Mouse (Mus musculus) lung, postnatal 36 days (tissue): ENCODE measurements around the gene Fgfr2.

Experiments
- DNase-seq: peaks from one replicate; pipeline ENCODE4 v3.0.0; 2022; ENCODE audit warnings: mixed read lengths

Fgfr2 gene

DNA sequence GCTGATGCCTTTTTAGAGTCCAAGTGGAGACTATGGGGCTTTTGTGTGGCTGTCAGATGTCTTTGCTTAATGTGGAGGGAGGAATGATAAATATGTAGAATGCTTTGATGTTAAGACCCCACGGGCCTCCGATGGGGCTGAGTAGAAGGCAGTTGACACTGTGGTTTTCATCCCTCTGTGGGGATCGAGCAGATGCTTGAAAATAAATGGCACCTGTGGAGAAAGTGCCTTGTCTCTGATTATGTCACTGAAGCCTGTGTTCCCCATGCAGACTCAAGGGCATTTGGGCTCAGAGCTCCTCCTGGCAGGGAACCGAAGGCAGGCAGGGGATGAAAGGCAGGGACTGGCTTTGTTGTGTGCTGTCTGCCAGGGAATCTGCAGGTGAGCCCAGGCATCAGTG is 1272.6 kb downstream of the Fgfr2 start:
- no peak for DNase-seq

DNA sequence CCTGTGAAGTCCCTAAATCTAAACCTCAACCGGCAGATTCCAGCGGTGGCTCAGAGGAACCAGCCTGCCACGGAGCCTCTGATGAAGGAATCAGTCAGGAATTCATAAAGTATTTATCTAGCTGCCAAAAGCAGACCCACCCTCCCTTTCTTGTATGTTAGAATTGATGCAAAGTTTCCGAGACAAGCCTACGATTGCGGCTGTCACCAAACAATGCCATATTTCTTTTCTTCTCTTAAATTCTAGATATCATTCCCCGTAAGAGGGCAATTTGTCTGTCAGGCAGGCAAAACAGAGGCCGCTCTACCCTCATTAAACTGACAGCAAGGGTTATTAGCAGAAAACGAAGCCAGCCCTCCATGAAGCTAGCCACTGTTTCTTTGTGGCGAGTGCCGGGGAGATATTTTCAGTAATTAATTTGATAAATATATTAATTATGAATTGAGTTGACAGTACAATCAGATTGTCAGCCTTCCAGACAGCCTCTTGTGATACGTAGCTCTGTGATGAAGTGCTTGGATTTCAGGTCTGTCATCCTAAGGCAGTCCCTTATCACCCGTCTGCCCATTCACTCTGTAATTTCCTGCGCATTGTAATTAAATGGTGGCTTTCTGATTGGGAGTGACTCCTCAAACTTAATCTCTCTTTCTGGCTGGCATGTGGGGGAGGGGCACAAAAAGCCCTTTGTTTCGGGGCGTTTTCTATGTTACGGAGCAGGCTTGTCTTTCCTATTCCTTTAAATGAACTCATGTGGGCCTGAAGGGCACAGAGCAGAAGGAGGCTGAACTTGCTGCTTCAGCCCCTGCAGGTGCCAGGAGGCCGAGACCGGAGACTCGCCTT is 1276.9 kb downstream of the Fgfr2 start:
- DNase-seq, result no peak

DNA sequence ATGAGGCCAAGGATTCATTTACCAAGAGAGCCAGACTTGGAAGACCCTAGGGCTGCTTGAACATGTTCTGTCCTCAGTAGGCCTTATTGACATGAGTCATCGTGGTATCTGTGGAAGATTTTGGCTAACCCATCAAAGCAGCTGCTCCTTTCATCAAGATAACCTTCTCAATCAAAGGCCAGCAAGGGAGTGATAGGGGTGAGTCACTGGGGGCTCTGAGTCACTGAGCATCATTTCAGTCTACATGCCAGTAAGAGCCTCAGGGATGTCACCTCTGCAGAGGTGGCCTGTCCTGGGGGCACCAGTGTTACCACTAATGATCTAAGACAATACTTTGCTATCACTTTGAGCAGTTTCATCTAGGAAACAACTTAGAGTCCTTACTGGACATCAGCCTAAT is 1292.9 kb downstream of the Fgfr2 start:
- no peak for DNase-seq

DNA sequence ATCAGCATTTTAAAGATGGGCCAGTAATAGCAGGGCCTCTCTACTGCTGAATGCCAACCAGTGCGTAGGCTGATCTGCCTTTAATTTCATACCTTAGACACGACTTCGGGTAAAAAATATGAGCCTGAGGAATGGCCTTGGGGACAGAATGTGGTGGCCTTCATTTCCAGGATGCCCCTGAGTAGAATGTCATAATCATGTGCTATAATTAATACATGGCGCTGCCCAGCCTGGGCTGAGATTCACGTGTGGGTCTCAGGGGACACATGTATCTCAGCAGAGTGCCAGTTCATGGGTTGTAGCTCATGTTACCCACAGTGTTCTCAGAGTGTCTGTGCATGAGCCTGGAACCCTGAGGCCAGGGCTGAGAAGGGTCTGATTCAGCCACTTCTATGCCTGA is 1296.3 kb downstream of the Fgfr2 start:
- DNase-seq, result no peak

DNA sequence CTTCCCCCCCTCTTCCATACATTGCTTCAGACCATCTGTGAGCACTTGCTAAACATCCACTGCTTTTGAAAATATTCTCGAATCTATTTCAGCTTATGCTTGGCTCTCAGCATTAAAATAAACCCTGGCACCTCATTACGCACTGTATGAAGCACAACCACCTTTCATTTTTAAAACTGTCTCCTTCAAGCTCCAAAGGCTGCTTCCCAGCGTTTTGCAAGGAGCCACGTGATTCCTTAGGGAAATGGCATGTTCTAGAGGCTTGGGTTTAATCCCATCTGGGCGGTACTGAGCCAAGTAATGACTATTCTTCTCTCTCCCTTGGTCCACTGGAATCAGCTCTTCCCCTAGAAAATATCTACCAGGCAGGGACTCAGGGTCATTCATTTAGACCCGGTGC is 1305.2 kb downstream of the Fgfr2 start:
- DNase-seq, result no peak

DNA sequence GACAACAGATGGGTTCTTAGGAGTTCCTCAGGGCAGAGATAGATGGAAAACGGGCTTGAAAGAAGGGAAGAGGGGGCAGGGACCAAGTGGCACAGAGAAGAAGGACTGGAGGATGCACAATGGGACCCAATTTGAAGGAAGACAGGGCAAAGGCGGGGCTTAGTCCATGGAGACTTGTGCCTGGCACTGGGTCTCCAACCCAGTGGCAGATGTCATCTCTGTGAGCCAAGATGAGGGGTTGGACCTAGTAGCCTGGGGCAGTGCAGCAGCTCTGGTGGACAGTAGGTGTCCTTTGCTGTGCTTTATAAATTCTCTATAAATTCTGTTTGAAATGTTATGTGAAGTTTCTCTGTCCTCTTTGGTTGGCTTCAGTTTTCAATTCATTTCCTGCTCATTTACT is 1306.5 kb downstream of the Fgfr2 start:
- no peak for DNase-seq

DNA sequence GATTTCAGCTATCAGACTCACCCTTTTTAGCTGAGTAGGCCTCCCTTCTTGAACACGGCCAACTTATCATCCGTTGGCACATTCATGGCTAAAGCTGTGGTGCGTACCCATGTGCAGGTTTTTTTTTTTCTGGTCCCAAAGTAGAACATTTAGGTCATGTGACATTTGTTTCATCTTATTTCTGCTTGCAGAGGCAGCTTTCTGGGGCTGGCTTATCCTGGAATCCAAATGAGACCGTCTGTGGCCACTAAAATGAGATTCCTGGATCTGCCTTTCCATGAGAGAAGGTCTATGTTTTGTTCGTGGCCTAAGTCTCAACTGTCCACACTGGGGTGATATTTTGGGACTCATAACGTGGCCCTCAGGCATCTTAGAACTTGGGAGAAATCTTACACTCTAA is 1311.0 kb downstream of the Fgfr2 start:
- DNase-seq, result no peak

DNA sequence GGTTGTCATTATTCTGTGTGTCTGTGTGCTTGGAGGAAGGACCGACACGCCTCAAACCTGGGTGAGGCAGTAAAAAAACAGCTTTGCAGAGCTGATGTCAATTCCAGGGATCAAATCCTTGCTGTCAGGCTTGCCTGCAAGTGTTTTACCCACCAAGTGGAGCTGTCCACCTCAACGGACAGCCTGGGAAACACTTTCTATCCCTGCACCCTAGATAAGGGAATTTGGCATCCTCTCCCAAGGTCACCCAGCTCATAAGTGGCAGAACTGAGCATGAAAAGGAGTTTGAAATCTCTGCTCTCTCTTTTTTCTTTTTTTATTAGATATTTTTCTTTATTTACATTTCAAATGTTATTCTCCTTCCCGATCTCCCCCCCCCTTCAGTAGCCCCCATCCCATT is 1312.2 kb downstream of the Fgfr2 start:
- no peak for DNase-seq

DNA sequence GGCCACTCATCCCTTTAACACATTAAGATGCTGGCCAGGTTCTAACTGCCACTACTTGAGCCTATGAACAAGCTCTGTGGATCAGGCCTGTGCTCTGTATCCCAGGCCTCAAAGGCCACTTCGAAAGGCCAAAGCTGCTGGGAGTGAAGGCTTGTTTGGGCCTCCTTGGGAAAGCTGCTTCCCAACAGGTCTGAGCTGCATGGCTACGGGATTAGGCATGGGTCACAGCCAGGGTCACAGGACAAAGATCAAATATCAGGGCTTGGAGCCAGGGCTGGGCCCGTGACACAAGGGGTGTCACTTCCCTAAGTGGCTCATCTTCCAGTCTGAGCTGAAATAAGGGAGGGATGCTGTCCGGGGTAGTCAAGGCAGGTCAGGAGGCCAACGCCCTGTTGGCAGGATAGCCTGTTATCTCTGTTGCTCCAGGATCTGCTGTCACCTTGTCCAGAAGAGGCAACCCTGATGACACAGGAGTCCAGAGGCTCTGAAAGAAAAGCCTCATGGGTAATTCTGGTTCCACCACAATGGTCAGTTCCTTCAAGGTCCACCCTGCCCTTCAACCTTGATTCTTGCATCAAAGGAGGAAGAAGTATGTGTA is 1313.5 kb downstream of the Fgfr2 start:
- DNase-seq, result no peak

DNA sequence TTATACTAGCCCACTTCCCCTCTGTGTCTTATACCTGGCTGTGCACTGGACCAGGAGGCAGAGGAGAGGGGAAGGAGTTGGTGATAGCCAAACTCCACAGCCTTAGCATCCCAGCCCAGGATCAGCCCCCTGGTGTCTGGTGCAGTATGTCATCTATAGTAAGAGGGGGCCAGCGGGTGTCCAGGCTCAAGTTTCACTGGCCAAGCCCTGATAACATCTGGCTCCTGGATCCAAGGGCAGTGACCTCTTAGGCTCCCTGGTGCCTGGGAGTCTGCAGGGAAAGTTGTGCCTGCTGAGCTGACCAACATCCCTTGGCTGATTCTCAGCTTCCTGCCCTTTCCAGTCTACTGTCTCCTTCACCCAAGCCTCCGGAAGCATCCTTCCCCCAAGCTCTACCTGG is 1315.9 kb downstream of the Fgfr2 start:
- DNase-seq, result no peak

DNA sequence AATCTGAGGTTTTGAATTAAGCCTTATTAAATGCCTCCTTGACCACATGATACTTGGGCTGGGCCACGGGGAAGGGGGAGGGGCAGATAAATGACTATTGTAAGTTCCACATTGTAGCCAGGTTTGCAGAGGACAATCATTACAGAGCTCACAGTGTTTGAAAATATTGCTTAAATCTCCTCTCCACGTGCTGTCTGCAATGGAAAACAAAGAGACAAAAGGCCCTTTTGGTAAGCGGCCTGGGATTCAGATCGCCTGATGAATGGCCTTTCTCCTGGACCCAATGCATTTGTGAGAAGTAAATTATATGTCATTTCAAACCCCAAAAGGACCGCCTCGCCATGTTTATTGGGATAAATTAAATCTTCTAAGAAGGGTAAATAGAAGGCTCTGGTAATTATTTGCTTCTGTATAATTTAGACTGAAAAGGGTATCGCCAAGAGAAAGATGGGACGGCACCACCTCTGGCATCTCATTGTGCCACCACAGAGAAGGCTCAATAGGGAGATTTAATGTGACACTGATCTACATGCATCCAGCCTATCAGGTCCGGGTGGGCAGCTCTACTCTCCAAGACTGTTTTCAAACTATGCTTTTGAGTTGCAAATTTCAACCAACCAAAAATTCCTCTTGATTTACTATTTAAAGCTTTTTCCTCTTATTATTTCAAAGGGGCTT is 1317.5 kb downstream of the Fgfr2 start:
- no peak for DNase-seq

DNA sequence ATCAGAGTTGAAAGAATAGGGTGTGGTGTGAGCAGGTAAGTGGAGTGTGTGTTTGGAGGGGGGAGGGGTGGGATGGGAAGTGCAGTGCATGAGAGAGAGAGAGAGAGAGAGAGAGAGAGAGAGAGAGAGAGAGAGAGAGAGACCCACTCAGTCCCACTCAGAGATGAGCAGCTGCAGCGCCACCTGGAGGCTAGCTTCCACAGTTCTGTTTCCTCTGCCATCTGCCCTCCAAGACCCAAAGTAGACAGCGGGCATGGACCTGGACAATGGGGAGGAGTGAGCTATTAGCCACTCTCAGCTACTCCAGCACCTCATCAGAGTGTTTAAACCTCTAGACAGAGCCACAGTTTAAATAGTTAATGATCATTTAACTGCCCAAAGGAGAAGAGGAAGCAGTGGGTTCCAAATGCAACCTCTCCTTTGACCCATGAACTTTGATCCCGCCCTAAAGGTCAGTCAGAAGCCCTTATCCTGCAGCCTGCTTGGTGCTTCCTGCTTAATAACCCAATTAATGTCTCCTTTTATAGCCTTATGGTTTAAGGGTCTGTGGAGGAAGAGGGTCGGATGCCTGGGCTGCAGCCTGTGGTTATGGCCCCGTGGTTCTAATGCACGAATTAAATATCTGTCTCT is 1322.6 kb downstream of the Fgfr2 start:
- DNase-seq, result peak; percentile 22

DNA sequence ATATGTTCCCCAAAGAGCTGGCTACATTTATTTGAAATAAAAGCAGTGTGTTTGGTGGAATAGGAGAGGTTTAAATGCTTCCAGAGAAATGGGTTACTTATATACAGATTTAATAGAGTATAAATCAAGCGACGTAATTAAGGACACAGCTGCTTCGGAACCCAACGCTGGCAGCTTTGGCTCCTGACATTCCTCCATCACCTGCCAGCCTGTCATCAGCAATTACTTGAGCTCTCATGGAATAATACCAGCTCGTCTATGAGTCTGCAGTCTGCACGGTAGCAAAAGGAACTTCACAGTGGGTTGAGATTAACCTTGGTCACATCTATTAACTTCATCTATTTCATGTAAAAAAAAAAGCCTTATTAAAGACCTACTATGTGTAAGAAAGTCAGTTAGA is 1326.0 kb downstream of the Fgfr2 start:
- no peak for DNase-seq

DNA sequence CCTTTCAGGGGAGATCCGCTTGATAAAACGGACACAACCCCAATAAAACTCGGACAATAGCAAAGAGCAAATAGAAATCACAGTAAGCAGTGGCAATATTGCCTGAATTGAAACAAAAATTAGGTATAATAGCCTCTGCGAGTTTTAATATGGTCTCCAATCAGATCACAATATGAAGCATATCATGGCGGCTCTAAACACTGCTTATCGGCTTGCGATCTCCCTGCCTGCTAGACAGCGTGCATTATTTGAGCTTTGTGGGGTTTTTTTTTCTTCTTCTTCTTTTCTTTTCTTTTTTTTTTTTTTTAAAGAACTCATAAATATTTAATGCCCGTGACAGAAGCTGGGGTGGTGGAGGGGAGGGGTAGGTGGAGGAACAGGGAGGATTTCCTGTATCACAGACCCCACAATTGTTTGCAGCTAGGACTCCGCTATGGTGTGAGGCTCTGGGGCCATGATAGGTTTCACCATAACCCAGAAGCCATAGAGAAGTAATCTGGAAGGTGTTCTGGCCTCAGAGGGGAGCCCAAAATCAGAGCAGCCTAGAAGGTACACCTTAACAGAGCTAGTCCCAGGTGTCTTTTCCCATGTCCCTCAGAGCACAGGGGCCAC is 1334.4 kb downstream of the Fgfr2 start:
- DNase-seq, result no peak

DNA sequence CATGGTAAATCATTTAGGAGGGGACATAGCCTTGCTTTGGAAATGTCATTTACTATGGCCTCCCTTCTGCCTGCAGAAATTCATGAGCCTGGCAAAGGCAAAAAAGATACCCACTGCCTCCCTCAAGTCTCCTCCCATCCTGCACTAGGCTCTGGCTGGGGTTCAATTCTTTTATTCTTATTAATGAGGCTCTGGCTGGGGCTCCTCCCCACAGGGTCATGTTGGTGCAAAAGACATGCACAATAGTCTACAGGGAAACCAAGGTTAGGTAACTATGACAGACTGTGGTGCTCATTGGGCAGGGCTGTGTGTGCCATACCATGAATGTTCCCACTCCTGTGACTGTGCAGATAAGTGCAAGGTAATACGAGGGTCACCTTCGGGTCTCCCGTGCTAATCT is 1337.4 kb downstream of the Fgfr2 start:
- DNase-seq, result no peak

DNA sequence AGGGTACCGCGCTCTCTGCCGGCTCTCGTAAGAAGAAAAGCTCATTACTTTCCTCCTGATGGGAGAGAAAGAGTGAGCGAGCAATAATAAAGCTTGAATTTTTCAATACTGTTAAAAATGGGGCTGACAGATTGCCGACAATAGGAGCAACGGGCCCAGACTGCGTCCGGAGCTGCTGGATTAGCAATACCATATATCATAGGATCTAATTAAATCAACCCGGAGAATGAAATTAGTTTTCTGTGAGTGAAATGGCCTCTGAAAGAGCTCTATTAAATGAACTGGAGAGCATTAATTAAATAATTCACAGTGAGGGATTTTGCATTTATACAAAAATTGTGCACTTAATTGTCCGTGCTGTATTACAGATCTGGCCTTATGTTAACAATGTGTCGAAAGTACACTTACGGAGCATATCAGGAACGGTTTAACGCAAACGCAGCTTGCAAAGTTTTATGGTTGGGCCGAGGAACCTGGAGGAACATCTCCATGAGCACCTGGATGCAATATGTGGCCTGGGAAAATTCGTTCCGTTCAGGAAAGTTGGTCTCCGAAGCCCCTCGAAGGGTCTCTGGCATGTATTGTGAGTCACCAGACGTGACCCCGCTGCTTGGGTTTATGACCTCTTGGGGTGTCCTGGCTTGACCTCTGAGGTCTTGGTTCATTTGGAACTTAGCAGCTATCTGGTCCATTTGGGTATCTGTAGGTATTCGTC is 1344.7 kb downstream of the Fgfr2 start:
- DNase-seq, result no peak

DNA sequence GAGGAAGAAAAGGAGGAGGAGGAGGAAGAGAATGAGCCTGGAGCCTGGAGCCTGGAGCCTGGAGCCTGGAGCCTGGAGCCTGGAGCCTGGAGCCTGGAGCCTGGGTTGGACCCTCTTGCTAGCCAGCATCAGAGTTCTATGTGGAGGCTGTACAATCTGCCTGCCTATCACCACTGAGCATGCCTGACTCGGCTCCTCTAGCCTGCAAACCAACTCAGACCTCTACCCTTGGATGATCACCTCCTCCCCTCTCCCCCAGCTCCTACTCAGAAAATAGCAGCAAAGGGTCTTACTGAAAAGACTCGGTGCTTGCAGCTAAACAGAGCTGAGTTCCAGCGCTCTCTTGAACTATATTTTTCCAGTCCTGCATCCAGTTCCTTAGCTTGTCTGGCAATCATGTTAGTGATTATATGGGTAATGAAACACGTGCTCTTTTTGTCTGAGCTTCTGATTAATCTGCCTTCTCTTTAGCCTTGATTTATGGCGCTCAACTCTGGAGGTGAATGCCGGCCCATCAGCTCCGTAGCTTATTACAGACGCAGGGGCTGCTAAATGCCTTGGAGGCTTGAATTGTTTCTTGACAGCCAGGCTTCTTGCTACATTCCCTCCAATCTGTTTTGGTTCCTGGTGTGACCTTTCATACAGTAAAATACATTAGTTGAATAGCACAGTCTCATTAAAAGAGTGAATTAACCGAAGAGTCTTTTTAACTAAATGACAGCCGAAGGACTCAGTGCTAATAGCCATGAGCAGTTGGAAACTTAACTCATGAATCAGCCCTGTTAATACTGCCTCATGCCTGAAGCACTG is 1345.5 kb downstream of the Fgfr2 start:
- DNase-seq, result no peak

DNA sequence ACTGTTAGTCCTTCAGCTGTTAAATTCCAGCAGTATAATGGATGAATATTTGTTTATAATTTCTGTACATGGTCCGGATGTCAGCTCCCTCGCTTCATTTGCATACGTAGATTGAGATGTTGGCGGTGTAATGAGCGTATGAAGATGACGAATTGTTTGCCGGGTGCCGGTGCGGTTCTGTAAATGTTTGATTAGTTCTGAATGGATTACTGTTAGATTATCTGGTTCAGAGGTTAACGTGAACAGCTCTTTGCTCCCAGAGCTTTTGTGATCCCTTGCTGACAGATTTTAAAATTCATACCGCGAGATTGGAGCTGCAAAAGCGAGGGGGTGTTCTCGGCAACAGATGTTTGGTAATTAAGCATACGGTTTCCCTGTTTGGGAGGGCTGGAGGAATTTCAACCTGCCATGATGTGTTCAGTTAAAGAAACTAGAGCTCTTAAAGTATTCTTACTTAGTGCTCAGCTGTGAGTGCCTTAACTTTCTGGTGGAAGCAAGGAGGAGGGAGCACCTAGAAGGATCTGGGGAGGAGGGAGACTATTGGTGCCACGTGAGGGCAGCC is 1346.9 kb downstream of the Fgfr2 start:
- no peak for DNase-seq

DNA sequence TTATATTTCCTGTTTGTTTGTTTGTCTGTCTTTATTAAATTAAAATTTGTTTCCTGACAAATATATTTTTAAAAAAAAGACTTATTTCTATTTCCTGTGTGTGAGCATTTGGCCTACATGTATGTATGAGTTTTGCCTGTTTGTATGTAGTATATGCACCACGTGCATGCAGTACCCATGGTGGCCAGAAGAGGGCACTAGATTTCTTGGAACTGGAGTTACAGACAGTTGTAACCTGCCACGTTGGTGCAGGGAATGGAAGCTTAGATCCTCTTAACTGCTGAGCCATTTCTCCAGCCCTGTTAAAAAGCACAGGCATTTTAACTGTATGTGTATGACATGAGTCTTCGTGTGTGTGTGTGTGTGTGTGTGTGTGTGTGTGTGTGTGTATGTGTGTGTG is 1365.2 kb downstream of the Fgfr2 start:
- no peak for DNase-seq

DNA sequence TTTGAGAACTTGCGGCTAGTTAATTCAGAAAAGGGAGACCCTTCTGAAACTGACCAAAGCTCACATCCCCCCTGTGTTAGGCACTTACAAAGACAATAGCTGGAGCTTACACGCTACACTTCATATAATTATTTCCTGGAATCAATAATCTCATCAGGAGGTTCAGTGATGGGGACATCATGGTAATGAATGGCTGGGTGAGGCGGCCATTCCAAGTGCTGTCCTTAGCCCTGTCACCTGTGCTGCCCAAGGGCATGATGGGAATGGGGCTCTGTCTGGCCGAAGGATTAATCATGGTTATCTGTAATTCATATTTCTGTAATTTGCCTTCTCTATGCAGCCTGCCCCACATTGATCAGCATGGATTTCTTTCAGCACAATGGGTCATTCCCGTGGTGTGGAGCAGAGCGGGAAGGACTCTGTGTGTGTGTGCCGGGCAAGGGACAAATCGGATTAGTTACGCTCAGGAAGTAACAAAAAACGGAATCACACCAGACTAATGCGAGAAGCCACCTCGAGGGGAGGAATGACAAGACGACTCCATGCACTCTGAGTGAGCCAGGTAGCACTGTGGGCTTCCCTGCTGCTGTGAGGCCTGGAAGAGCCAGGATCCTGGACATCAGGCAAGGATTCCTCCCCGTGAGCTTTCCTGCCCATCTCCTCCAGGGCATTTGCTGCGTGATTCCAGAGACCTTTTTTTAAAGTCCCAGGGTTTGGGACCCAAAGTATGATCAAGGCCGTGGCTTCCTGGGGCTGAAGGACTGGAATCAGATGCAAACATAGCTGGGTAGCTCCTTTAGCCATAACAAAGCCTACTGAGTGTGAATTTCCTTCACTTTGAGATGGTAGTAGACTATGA is 1375.8 kb downstream of the Fgfr2 start:
- DNase-seq, result no peak
